Mouse (Mus musculus): ENCODE results near the gene Atpaf1.

DNA sequence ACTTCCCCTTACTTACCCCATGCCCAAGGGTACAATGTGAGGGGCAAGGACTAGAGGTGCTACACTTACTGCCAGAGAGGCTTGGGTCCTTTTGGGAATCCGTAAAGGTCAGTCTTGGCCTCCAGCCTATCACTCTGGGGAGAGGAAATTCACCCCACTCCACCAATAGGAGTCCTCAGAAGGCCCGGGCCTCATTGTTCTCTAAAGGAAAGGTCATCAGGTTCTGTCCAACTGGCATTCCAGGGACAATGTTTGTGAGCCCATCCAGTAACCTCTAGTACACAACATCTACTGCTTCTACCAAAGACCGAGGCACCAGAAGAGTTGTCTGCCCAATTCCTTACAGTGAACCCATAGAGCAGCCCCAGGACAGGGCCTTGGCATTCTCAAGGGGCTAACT is 3.7 kb upstream of the Atpaf1 start, which contains the start of gene Tex38:
- no peak for TF ChIP-seq CTCF (IDR thresholded peaks at IDR 0.05; ENCODE audit: low read depth)
- no peak for TF ChIP-seq EP300 (IDR thresholded peaks at IDR 0.05; ENCODE audit: low read depth)
